Mouse (Mus musculus): ENCODE measurements at regions not wholly inside any gene's neighbourhood (a gene's known extent, or its start where the extent isn't known, plus 50 kb on each side); places are given as distances from the start of the nearest gene placed in this dataset.

- no peak for ATAC-seq (replicated peaks; ENCODE audit: low read depth, poor library complexity, severe bottlenecking)
Observed at GRCm38 (mm10) chr16:78247189-78247588, 54.1 kb upstream of the Cxadr start.

GRCm38 (mm10) chr16:78242678-78243077 lies 58.6 kb upstream of the Cxadr start:
- ATAC-seq (replicated peaks; ENCODE audit: low read depth, poor library complexity, severe bottlenecking) = no peak

- ATAC-seq (replicated peaks; ENCODE audit: low read depth, poor library complexity, severe bottlenecking) = no peak
Observed at GRCm38 (mm10) chr16:78240152-78240551, 61.1 kb upstream of the Cxadr start.

GRCm38 (mm10) chr16:78238052-78238701 lies 63.1 kb upstream of the Cxadr start:
- peak; percentile 71 for ATAC-seq (replicated peaks; ENCODE audit: low read depth, poor library complexity, severe bottlenecking)

GRCm38 (mm10) chr16:78237641-78238051 lies 63.6 kb upstream of the Cxadr start:
- peak; percentile 36 for ATAC-seq (replicated peaks; ENCODE audit: low read depth, poor library complexity, severe bottlenecking)

GRCm38 (mm10) chr16:78236746-78237640 lies 64.3 kb upstream of the Cxadr start:
- ATAC-seq (replicated peaks; ENCODE audit: low read depth, poor library complexity, severe bottlenecking) = peak; percentile 73

- no peak for ATAC-seq (replicated peaks; ENCODE audit: low read depth, poor library complexity, severe bottlenecking)
Observed at GRCm38 (mm10) chr16:78232205-78232604, 69.1 kb upstream of the Cxadr start.

GRCm38 (mm10) chr16:78229013-78229412 lies 72.3 kb upstream of the Cxadr start:
- ATAC-seq (replicated peaks; ENCODE audit: low read depth, poor library complexity, severe bottlenecking) = no peak

GRCm38 (mm10) chr16:78222377-78222776 lies 78.9 kb upstream of the Cxadr start:
- ATAC-seq (replicated peaks; ENCODE audit: low read depth, poor library complexity, severe bottlenecking) = no peak

- no peak for ATAC-seq (replicated peaks; ENCODE audit: low read depth, poor library complexity, severe bottlenecking)
Observed at GRCm38 (mm10) chr16:78221781-78222180, 79.5 kb upstream of the Cxadr start.

GRCm38 (mm10) chr16:78217633-78218032 lies 83.7 kb upstream of the Cxadr start:
- peak; percentile 85 for ATAC-seq (replicated peaks; ENCODE audit: low read depth, poor library complexity, severe bottlenecking)

- ATAC-seq (replicated peaks; ENCODE audit: low read depth, poor library complexity, severe bottlenecking) = peak; percentile 75
Observed at GRCm38 (mm10) chr16:78216752-78217351, 84.4 kb upstream of the Cxadr start.

GRCm38 (mm10) chr16:78211687-78212086 lies 89.6 kb upstream of the Cxadr start:
- no peak for ATAC-seq (replicated peaks; ENCODE audit: low read depth, poor library complexity, severe bottlenecking)

GRCm38 (mm10) chr16:78208321-78208720 lies 93.0 kb upstream of the Cxadr start:
- no peak for ATAC-seq (replicated peaks; ENCODE audit: low read depth, poor library complexity, severe bottlenecking)

- no peak for ATAC-seq (replicated peaks; ENCODE audit: low read depth, poor library complexity, severe bottlenecking)
Observed at GRCm38 (mm10) chr16:78204332-78204731, 97.0 kb upstream of the Cxadr start.

- peak; percentile 39 for ATAC-seq (replicated peaks; ENCODE audit: low read depth, poor library complexity, severe bottlenecking)
Observed at GRCm38 (mm10) chr16:78200044-78200830, 101.1 kb upstream of the Cxadr start.

GRCm38 (mm10) chr16:78199252-78199651 lies 102.0 kb upstream of the Cxadr start:
- ATAC-seq (replicated peaks; ENCODE audit: low read depth, poor library complexity, severe bottlenecking) = no peak

GRCm38 (mm10) chr16:78198642-78199121 lies 102.6 kb upstream of the Cxadr start:
- peak; percentile 76 for ATAC-seq (replicated peaks; ENCODE audit: low read depth, poor library complexity, severe bottlenecking)

- peak; percentile 75 for ATAC-seq (replicated peaks; ENCODE audit: low read depth, poor library complexity, severe bottlenecking)
Observed at GRCm38 (mm10) chr16:78197252-78197896, 103.9 kb upstream of the Cxadr start.
